Mouse (Mus musculus) gastrocnemius, adult 2 months (tissue): ENCODE measurements around the gene Lmnb2. TPM values are rescaled to one million over a fixed set of nuclear protein-coding genes. Genes with fewer than 3 reads are reported as not detected.

Source experiments
- DNase-seq: peaks from one replicate; pipeline ENCODE4 v3.0.0; 2022
- H3K27ac ChIP-seq: fragments of 200-600 bp; 2 replicates; pipeline ENCODE4 v1.8.1; 2022; ENCODE audit warnings: mild to moderate bottlenecking
- H3K4me3 ChIP-seq: fragments of 200-600 bp; 2 replicates; pipeline ENCODE4 v1.8.1; 2022; ENCODE audit warnings: mild to moderate bottlenecking, moderate library complexity
- CTCF ChIP-seq: fragments of 200-600 bp; IDR thresholded peaks from 2 replicates; pipeline ENCODE4 v1.8.1; 2022; ENCODE audit warnings: antibody characterized with exemption, mild to moderate bottlenecking, moderate library complexity
- intact Hi-C: fragments of 180-260 bp; cut with DNase I; formaldehyde crosslinking; loops from one replicate; pipeline ENCODE4 v1.15.1; 2025
- total RNA-seq, 2 experiments: library from RNA; stranded (reverse); gene quantifications; 2 replicates each; pipeline ENCODE4 v1.2.3; 2021

Gene Lmnb2
- total RNA-seq, 2 experiments from 2014 or later, result 1.9 to 3.0 TPM

GRCm38 (mm10) chr10:80900318-80901247, 17.5 kb downstream of the Lmnb2 start, which contains the start of gene Timm13:
Gene Timm13, minus strand, starts transcription at chr10:80900969.
- TF ChIP-seq CTCF, result no peak
- peak within 1 kb of the TSS; percentile 87 for H3K4me3 ChIP-seq
- intact Hi-C loops, result loop anchor here (5.0 kb wide), 1 partner anchor 277 kb away; the partner anchor contains the start of gene Eef2
- H3K27ac ChIP-seq, result peak within 1 kb of the TSS; percentile 96
- peak; percentile 98 for DNase-seq

DNA sequence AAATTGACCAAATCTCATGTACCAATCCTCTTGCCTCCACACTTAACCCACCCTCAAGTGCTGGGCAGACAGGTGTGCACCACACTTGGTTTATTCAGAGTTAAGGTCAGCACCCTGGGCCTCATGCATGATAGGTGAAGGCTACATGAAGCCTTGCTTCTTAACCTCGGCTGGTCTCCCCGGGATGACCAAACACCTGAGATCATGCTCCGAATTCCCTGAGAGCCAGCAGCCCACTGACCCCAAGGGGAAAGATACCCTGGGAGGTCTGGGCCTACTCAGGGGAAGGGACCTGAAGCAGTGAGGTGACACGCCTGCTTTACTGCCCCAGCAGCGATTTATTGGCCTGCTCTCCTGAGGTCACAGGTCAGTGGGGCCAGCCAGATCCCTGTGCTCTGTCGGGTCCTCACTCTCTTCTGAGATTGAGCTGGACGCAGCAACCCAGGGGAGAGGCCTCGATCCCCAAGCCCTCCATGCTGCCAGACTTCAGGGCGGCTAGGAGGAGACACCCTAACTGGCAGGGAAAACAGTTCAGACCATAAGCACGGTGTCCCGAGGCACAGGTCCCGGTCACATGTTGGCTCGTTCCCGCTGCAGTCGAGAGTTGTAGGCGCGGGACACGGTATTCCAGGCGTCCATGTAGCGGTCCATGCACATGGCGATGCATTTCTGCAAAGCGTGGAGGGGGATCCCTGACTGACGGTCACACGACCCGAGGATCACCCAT, 18.3 kb downstream of the Lmnb2 start:
- intact Hi-C loops, result loop anchor here (5.0 kb wide), 1 partner anchor 278 kb away; the partner anchor contains the start of gene Eef2
- H3K27ac ChIP-seq, result peak overlapping the region; percentile 96
- DNase-seq, result no peak

DNA sequence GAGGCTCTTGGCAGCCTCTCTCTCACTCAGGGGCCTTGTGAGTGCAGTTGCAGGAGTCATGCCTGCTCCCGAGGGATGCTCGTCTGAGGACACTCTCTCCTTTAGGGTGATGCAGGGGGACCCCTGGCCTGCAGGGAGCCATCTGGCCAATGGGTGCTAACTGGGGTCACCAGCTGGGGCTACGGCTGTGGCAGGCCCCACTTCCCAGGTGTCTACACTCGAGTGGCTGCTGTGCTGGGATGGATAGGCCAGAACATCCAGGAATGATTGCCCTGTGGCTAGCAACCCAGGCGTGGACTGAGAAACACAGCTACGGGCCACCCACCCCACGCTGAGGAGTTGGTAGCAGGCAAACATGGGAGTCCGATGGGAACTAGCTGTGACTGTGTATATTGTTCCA, 19.0 kb downstream of the Lmnb2 start:
- intact Hi-C loops, result no loop called here
- H3K27ac ChIP-seq, result no peak overlapping the region
- no peak for DNase-seq
- peak overlapping the region; percentile 87; the same call in 1 of the 2 replicates for H3K4me3 ChIP-seq
- TF ChIP-seq CTCF, result no peak

More for the DNA sequence above, 18.3 kb downstream of the Lmnb2 start:
- no peak for TF ChIP-seq CTCF
- H3K4me3 ChIP-seq, result peak overlapping the region; percentile 87

DNA sequence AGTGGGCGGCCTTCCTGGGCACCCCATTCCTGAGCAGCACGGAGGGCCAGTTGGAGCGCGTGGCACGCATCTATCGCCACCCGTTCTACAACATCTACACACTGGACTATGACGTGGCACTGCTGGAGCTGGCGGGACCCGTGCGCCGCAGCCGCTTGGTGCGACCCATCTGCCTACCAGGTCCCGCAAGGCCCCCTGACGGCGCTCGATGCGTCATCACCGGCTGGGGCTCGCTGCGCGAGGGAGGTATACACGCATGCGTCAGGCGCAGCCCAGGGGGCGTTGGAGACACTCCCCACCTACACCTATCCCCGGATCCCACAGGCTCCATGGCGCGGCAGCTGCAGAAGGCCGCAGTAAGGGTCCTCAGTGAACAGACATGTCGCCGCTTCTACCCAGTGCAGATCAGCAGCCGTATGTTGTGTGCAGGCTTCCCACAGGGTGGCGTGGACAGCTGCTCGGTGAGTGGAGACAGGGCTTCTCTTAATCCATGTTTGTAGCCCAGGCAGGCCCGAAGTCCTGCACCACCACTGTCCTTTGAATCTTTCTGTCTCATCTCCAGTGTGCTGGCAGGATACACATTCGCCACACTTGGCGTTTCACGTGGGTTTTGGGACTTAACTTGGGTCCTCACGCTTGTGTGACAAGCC, 20.1 kb downstream of the Lmnb2 start:
- Histone ChIP-seq H3K27ac (no peak overlapping the region), H3K4me3 (no peak overlapping the region)

GRCm38 (mm10) chr10:80896581-80897485, 21.2 kb downstream of the Lmnb2 start:
- Histone ChIP-seq H3K4me3 (no peak overlapping the region), H3K27ac (no peak overlapping the region)
- intact Hi-C loops, result no loop called here
- no peak for TF ChIP-seq CTCF
- DNase-seq, result no peak

More for the DNA sequence above, 20.1 kb downstream of the Lmnb2 start:
- intact Hi-C loops, result no loop called here
- no peak for TF ChIP-seq CTCF
- DNase-seq, result no peak

DNA sequence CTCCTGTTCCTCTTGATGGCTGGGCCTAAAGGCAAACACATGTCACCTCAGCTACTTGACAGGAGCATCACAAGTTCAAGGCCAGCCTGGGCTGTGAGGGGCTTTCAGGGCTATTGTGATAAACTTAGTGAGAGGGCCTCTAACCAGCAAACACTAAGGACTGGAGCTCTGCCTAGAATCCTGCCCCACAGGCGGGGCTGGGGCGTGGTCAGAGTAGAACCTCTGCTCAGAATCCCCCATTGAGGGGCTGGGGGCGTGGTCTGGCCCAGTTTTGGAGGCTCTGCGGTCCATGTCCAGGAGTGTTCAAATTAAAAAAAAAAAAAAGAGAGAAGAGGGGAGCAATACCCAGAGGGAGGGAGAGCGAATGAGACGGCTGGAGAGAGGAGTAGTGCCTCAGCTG, 22.3 kb downstream of the Lmnb2 start:
- Histone ChIP-seq H3K27ac (no peak overlapping the region), H3K4me3 (no peak overlapping the region)
- TF ChIP-seq CTCF, result no peak
- intact Hi-C loops, result no loop called here
- DNase-seq, result no peak

DNA sequence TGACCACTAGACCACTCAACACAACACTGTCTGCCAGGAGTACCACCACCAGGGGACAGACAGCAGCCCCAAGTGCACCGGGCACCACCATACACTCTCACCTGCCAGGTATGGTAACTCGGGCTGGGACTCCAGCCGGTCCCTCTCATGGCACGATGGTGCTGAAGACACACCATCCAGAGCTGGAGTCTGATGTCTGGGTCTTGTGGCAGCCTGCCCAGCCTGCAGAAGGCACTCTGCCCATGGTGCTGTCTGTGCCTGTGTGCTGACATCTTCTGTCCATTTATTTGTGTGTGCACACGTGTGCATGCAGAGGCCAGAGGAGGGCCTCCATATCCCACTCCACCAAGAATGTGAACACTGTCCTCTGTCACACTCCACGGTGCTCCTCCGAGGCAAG, 22.9 kb downstream of the Lmnb2 start:
- intact Hi-C loops, result no loop called here
- no peak overlapping the region for H3K4me3 ChIP-seq
- DNase-seq, result no peak
- TF ChIP-seq CTCF, result no peak
- no peak overlapping the region for H3K27ac ChIP-seq

DNA sequence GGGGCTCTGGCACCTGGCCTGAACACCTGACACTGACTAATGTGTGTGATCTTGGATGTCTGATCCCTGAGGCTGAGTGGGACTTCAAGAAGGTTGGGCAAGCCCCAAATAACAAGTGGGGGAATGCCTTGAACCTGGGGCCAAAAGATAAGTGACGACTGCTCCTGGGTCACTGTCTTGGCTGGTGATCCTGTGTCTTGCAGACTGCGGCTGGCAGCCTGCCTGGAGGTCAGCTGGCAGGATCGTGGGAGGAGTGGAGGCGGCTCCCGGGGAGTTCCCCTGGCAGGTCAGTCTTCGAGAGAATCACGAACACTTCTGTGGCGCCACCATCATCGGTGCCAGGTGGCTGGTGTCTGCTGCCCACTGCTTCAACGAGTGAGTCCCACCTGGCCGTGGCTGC, 30.9 kb downstream of the Lmnb2 start:
- intact Hi-C loops, result no loop called here

GRCm38 (mm10) chr10:80881301-80881700, 36.7 kb downstream of the Lmnb2 start:
- peak; percentile 85 for DNase-seq
- TF ChIP-seq CTCF, result peak; percentile 76
- intact Hi-C loops, result loop anchor here (1.0 kb wide), 1 partner anchor 114 kb away; no protein-coding TSS in a partner anchor
- no peak overlapping the region for H3K4me3 ChIP-seq
- H3K27ac ChIP-seq, result no peak overlapping the region

More for the DNA sequence above, 30.9 kb downstream of the Lmnb2 start:
- H3K4me3 ChIP-seq, result 0 out of 2 replicates have a peak overlapping the region, but pooled peaks have one; percentile 4
- DNase-seq, result peak; percentile 89
- H3K27ac ChIP-seq, result no peak overlapping the region
- no peak for TF ChIP-seq CTCF

GRCm38 (mm10) chr10:80880901-80881300, 37.1 kb downstream of the Lmnb2 start:
- no peak for DNase-seq
- H3K27ac ChIP-seq, result no peak overlapping the region
- intact Hi-C loops, result loop anchor here (1.0 kb wide), 2 partner anchors 114 to 134 kb away; no protein-coding TSS in a partner anchor
- no peak overlapping the region for H3K4me3 ChIP-seq
- no peak for TF ChIP-seq CTCF

GRCm38 (mm10) chr10:80880131-80880641, 37.9 kb downstream of the Lmnb2 start:
- Histone ChIP-seq H3K27ac (no peak overlapping the region), H3K4me3 (no peak overlapping the region)
- intact Hi-C loops, result loop anchor here (1.0 kb wide), 1 partner anchor 133 kb away; no protein-coding TSS in a partner anchor
- peak; percentile 96 for TF ChIP-seq CTCF
- peak; percentile 77 for DNase-seq
